Mouse (Mus musculus): ENCODE measurements around the gene Ppp1r16b.

Gene Ppp1r16b

GRCm38 (mm10) chr2:158696451-158696850 is 31.3 kb downstream of the Ppp1r16b start:
- no peak for DNase-seq

- DNase-seq: no peak
Observed at GRCm38 (mm10) chr2:158699908-158700307, 34.7 kb downstream of the Ppp1r16b start.

- DNase-seq: no peak
Observed at GRCm38 (mm10) chr2:158700535-158701256, 35.5 kb downstream of the Ppp1r16b start.

- no peak for DNase-seq
Observed at GRCm38 (mm10) chr2:158701505-158701904, 36.3 kb downstream of the Ppp1r16b start.

- DNase-seq: no peak
Observed at GRCm38 (mm10) chr2:158702176-158702575, 37.0 kb downstream of the Ppp1r16b start.

- DNase-seq: no peak
Observed at GRCm38 (mm10) chr2:158704720-158705119, 39.5 kb downstream of the Ppp1r16b start.

GRCm38 (mm10) chr2:158705529-158705928 is 40.3 kb downstream of the Ppp1r16b start:
- DNase-seq: no peak

GRCm38 (mm10) chr2:158706704-158707408 is 41.7 kb downstream of the Ppp1r16b start:
- no peak for DNase-seq

- no peak for DNase-seq
Observed at GRCm38 (mm10) chr2:158708121-158708520, 42.9 kb downstream of the Ppp1r16b start.

- DNase-seq: no peak
Observed at GRCm38 (mm10) chr2:158711929-158712751, 46.9 kb downstream of the Ppp1r16b start.

GRCm38 (mm10) chr2:158714826-158715225 is 49.6 kb downstream of the Ppp1r16b start:
- no peak for DNase-seq

GRCm38 (mm10) chr2:158716066-158716465 is 50.9 kb downstream of the Ppp1r16b start:
- DNase-seq: no peak

- no peak for DNase-seq
Observed at GRCm38 (mm10) chr2:158717551-158718418, 52.6 kb downstream of the Ppp1r16b start.

GRCm38 (mm10) chr2:158718816-158719549 is 53.8 kb downstream of the Ppp1r16b start:
- no peak for DNase-seq

- no peak for DNase-seq
Observed at GRCm38 (mm10) chr2:158720715-158721370, 55.6 kb downstream of the Ppp1r16b start.

GRCm38 (mm10) chr2:158721481-158721880 is 56.3 kb downstream of the Ppp1r16b start:
- DNase-seq: no peak

GRCm38 (mm10) chr2:158722135-158722534 is 56.9 kb downstream of the Ppp1r16b start:
- DNase-seq: no peak

GRCm38 (mm10) chr2:158722991-158723551 is 57.9 kb downstream of the Ppp1r16b start:
- no peak for DNase-seq

- DNase-seq: no peak
Observed at GRCm38 (mm10) chr2:158723806-158724205, 58.6 kb downstream of the Ppp1r16b start.

GRCm38 (mm10) chr2:158726252-158726651 is 61.1 kb downstream of the Ppp1r16b start:
- no peak for DNase-seq

Measured in cerebellum, adult 8-10 months (tissue).